Mouse (Mus musculus) lung, embryonic 16.5 days (tissue): Measurements from ENCODE around the gene Cdkn2a. TPM values are rescaled to one million over a fixed set of nuclear protein-coding genes. Genes with fewer than 3 reads are reported as not detected.

ENCODE experiments used
- ATAC-seq: fragments of 200-750 bp; cut with Nextera tagmentation; 2 replicates; pipeline ENCODE4 v1.8.0; 2017; ENCODE audit warnings: low read depth, mild to moderate bottlenecking, moderate library complexity
- H3K27ac ChIP-seq: fragments of 300-500 bp; sonication (generic); 2 replicates; pipeline ENCODE4 v1.5.1; 2014; ENCODE audit warnings: mild to moderate bottlenecking, control low read depth, low read length
- H3K27me3 ChIP-seq: fragments of 300-500 bp; sonication (generic); 2 replicates; pipeline ENCODE4 v1.6.1; 2014; ENCODE audit warnings: low read depth, low read length, mixed read lengths; ENCODE audit not compliant: control insufficient read depth, insufficient read depth
- H3K36me3 ChIP-seq: fragments of 300-500 bp; sonication (generic); 2 replicates; pipeline ENCODE4 v1.6.1; 2014; ENCODE audit warnings: low read length; ENCODE audit not compliant: control insufficient read depth, insufficient read depth
- H3K4me1 ChIP-seq: fragments of 300-500 bp; sonication (generic); replicated peaks from 2 replicates; pipeline ENCODE4 v1.6.1; 2014; ENCODE audit warnings: low read length, mixed read lengths; ENCODE audit not compliant: control insufficient read depth, insufficient read depth
- H3K4me2 ChIP-seq: fragments of 300-500 bp; sonication (generic); 2 replicates; pipeline ENCODE4 v1.6.1; 2014; ENCODE audit warnings: low read depth, low read length, control low read depth
- H3K4me3 ChIP-seq: fragments of 300-500 bp; sonication (generic); 2 replicates; pipeline ENCODE4 v1.5.1; 2014; ENCODE audit warnings: mild to moderate bottlenecking, low read length, control low read depth
- H3K9ac ChIP-seq: fragments of 300-500 bp; sonication (generic); 2 replicates; pipeline ENCODE4 v1.6.1; 2014; ENCODE audit warnings: low read length, control low read depth
- H3K9me3 ChIP-seq: fragments of 300-500 bp; sonication (generic); 2 replicates; pipeline ENCODE4 v1.6.1; 2016; ENCODE audit warnings: low read length; ENCODE audit not compliant: control insufficient read depth
- WGBS: fragments of 180-500 bp; shearing (Covaris S2); extraction: QIAGEN DNeasy Blood & Tissue Kit; methylation state at CpG from one replicate; pipeline ENCODE4 v1.1.7; 2014; 5-methylcytosine and 5-hydroxymethylcytosine counted together
- polyA plus RNA-seq: library from polyadenylated mRNA; unstranded; fragments of >200 nt; fragmentation: Nextera tagmentation; extraction: Ambion mirVana; gene quantifications from 2 replicates; pipeline ENCODE4 v1.2.1, GENCODE M21; 2015

Gene Cdkn2a
- polyA plus RNA-seq, 1 experiment from 2014 or later = not detected

GRCm38 (mm10) chr4:89282036-89282566 lies 12.4 kb downstream of the Cdkn2a start:
- peak; percentile 73 for ATAC-seq
- under 1% methylated on average over 25 of the region's 25 CpGs for WGBS
- H3K4me2 ChIP-seq = peak overlapping the region; percentile 29; the same call in 1 of the 2 replicates
- no peaks in the 10 kb centered on the region for H3K36me3 ChIP-seq
- 0 out of 2 replicates have a peak, but pooled peaks cover 2% of the 10 kb centered on the region for H3K4me1 ChIP-seq
- peak overlapping the region; percentile 10; the same call in 1 of the 2 replicates for H3K4me3 ChIP-seq
- H3K9me3 ChIP-seq = no peaks in the 10 kb centered on the region
- no peak overlapping the region for H3K9ac ChIP-seq
- peaks cover 71% of the 10 kb centered on the region for H3K27me3 ChIP-seq
- H3K27ac ChIP-seq = no peak overlapping the region

- H3K4me3 ChIP-seq = no peak overlapping the region
- H3K27me3 ChIP-seq = peaks cover 75% of the 10 kb centered on the region
- WGBS = 3% methylated on average over 7 of the region's 7 CpGs
- no peaks in the 10 kb centered on the region for H3K36me3 ChIP-seq
- H3K9me3 ChIP-seq = no peaks in the 10 kb centered on the region
- no peak for ATAC-seq
- H3K4me1 ChIP-seq = 0 out of 2 replicates have a peak, but pooled peaks cover 2% of the 10 kb centered on the region
- H3K9ac ChIP-seq = no peak overlapping the region
- no peak overlapping the region for H3K27ac ChIP-seq
- H3K4me2 ChIP-seq = no peak overlapping the region
Observed at GRCm38 (mm10) chr4:89281236-89281635, 13.2 kb downstream of the Cdkn2a start.

- no peak for ATAC-seq
- 0 out of 2 replicates have a peak, but pooled peaks cover 2% of the 10 kb centered on the region for H3K4me1 ChIP-seq
- peaks cover 82% of the 10 kb centered on the region for H3K27me3 ChIP-seq
- no peaks in the 10 kb centered on the region for H3K9me3 ChIP-seq
- no peaks in the 10 kb centered on the region for H3K36me3 ChIP-seq
- H3K27ac ChIP-seq = no peak overlapping the region
- H3K4me2 ChIP-seq = no peak overlapping the region
- H3K4me3 ChIP-seq = no peak overlapping the region
- no peak overlapping the region for H3K9ac ChIP-seq
- WGBS = 0% methylated on average over 2 of the region's 2 CpGs
Observed at GRCm38 (mm10) chr4:89279641-89280040, 14.8 kb downstream of the Cdkn2a start.

GRCm38 (mm10) chr4:89277381-89277940 lies 17.0 kb downstream of the Cdkn2a start:
- no peak for ATAC-seq
- H3K4me2 ChIP-seq = no peak overlapping the region
- 4% methylated on average over 5 of the region's 5 CpGs for WGBS

GRCm38 (mm10) chr4:89276669-89277219 lies 17.7 kb downstream of the Cdkn2a start:
- Histone ChIP-seq H3K4me3 (no peak overlapping the region), H3K4me1 (no peaks in the 10 kb centered on the region), H3K9ac (no peak overlapping the region), H3K27me3 (peaks cover 89% of the 10 kb centered on the region), H3K27ac (no peak overlapping the region), H3K36me3 (no peaks in the 10 kb centered on the region), H3K9me3 (no peaks in the 10 kb centered on the region), H3K4me2 (no peak overlapping the region)
- WGBS = under 1% methylated on average over 37 of the region's 37 CpGs
- ATAC-seq = no peak

More at GRCm38 (mm10) chr4:89277381-89277940, 17.0 kb downstream of the Cdkn2a start:
- Histone ChIP-seq H3K4me1 (0 out of 2 replicates have a peak, but pooled peaks cover 2% of the 10 kb centered on the region), H3K36me3 (no peaks in the 10 kb centered on the region), H3K9me3 (no peaks in the 10 kb centered on the region), H3K27me3 (peaks cover 90% of the 10 kb centered on the region), H3K9ac (no peak overlapping the region), H3K27ac (no peak overlapping the region), H3K4me3 (no peak overlapping the region)

- 3% methylated on average over 25 of the region's 25 CpGs for WGBS
- no peak overlapping the region for H3K27ac ChIP-seq
Observed at GRCm38 (mm10) chr4:89275811-89276584, 18.5 kb downstream of the Cdkn2a start.

GRCm38 (mm10) chr4:89274829-89275548 lies 19.5 kb downstream of the Cdkn2a start:
- Histone ChIP-seq H3K9me3 (no peaks in the 10 kb centered on the region), H3K27me3 (peaks cover 88% of the 10 kb centered on the region), H3K4me2 (no peak overlapping the region), H3K9ac (no peak overlapping the region), H3K4me1 (no peaks in the 10 kb centered on the region), H3K27ac (no peak overlapping the region), H3K4me3 (no peak overlapping the region), H3K36me3 (no peaks in the 10 kb centered on the region)
- no peak for ATAC-seq
- WGBS = 1% methylated on average over 24 of the region's 24 CpGs

More at GRCm38 (mm10) chr4:89275811-89276584, 18.5 kb downstream of the Cdkn2a start:
- H3K4me2 ChIP-seq = no peak overlapping the region
- no peaks in the 10 kb centered on the region for H3K4me1 ChIP-seq
- H3K4me3 ChIP-seq = no peak overlapping the region
- H3K36me3 ChIP-seq = no peaks in the 10 kb centered on the region
- H3K27me3 ChIP-seq = peaks cover 87% of the 10 kb centered on the region
- no peak overlapping the region for H3K9ac ChIP-seq
- H3K9me3 ChIP-seq = no peaks in the 10 kb centered on the region
- no peak for ATAC-seq

GRCm38 (mm10) chr4:89274006-89274405 lies 20.4 kb downstream of the Cdkn2a start:
- ATAC-seq = no peak
- Histone ChIP-seq H3K4me2 (no peak overlapping the region), H3K27me3 (peaks cover 81% of the 10 kb centered on the region), H3K36me3 (no peaks in the 10 kb centered on the region), H3K9ac (no peak overlapping the region), H3K27ac (no peak overlapping the region), H3K4me1 (no peaks in the 10 kb centered on the region), H3K4me3 (no peak overlapping the region), H3K9me3 (no peaks in the 10 kb centered on the region)
- WGBS = 2% methylated on average over 14 of the region's 14 CpGs
